Mouse (Mus musculus): ENCODE measurements around the gene Ndufb8. TPM values are rescaled to one million over a fixed set of nuclear protein-coding genes. Genes with fewer than 3 reads are reported as not detected.
A peak's percentile ranks its signal among the peaks of the same experiment; 100 is the strongest.

Ndufb8 gene
- polyA plus RNA-seq (2015; fragmentation: Nextera tagmentation; extraction: Ambion mirVana), result 654 and 741 TPM in 2 replicates

- peaks cover 37% of the 10 kb centered on the region for H3K4me1 ChIP-seq (replicated peaks)
- H3K4me2 ChIP-seq, result peak within 1 kb of the TSS; percentile 81
- under 1% methylated on average over 50 of the region's 50 CpGs for WGBS
- peak within 1 kb of the TSS; percentile 93 for H3K9ac ChIP-seq
- peak; percentile 84 for ATAC-seq (ENCODE audit: low read depth)
- H3K27ac ChIP-seq (replicated peaks), result peak within 1 kb of the TSS; percentile 84
- H3K27me3 ChIP-seq, result peaks cover 14% of the 10 kb centered on the region
- no peaks in the 10 kb centered on the region for H3K9me3 ChIP-seq
- peak within 1 kb of the TSS; percentile 90 for H3K4me3 ChIP-seq
- peaks cover 36% of the 10 kb centered on the region for H3K36me3 ChIP-seq
These were observed at the start of gene Ndufb8 for GRCm38 (mm10) chr19:44554861-44555590. Gene Ndufb8, minus strand, starts transcription at chr19:44555440.

- Histone ChIP-seq H3K4me1 (replicated peaks) (peaks cover 17% of the 10 kb centered on the region), H3K4me2 (no peak overlapping the region), H3K4me3 (no peak overlapping the region), H3K36me3 (no peaks in the 10 kb centered on the region), H3K27me3 (no peaks in the 10 kb centered on the region), H3K27ac (replicated peaks) (no peak overlapping the region), H3K9me3 (no peaks in the 10 kb centered on the region), H3K9ac (no peak overlapping the region)
- 94% methylated on average over 14 of the region's 14 CpGs for WGBS
- no peak for ATAC-seq (ENCODE audit: low read depth)
These were observed 38.9 kb upstream of the Ndufb8 start for GRCm38 (mm10) chr19:44594180-44594579.

GRCm38 (mm10) chr19:44591638-44592037 lies 36.4 kb upstream of the Ndufb8 start:
- Histone ChIP-seq H3K4me2 (no peak overlapping the region), H3K27ac (replicated peaks) (peak overlapping the region; percentile 83), H3K27me3 (peaks cover 16% of the 10 kb centered on the region; the same call in 1 of the 2 replicates), H3K9me3 (no peaks in the 10 kb centered on the region), H3K36me3 (no peaks in the 10 kb centered on the region), H3K4me3 (no peak overlapping the region), H3K9ac (0 out of 2 replicates have a peak overlapping the region, but pooled peaks have one; percentile 13), H3K4me1 (replicated peaks) (peaks cover 17% of the 10 kb centered on the region)
- ATAC-seq (ENCODE audit: low read depth), result no peak
- 57% methylated on average over 6 of the region's 6 CpGs for WGBS

GRCm38 (mm10) chr19:44590992-44591391 lies 35.8 kb upstream of the Ndufb8 start:
- peaks cover 22% of the 10 kb centered on the region for H3K27me3 ChIP-seq
- H3K4me1 ChIP-seq (replicated peaks), result peaks cover 17% of the 10 kb centered on the region
- no peak overlapping the region for H3K4me3 ChIP-seq
- peak; percentile 57; the same call in 1 of the 2 replicates for ATAC-seq (ENCODE audit: low read depth)
- H3K4me2 ChIP-seq, result no peak overlapping the region
- H3K27ac ChIP-seq (replicated peaks), result peak overlapping the region; percentile 83
- 76% methylated on average over 18 of the region's 18 CpGs for WGBS
- H3K9me3 ChIP-seq, result no peaks in the 10 kb centered on the region
- no peaks in the 10 kb centered on the region for H3K36me3 ChIP-seq
- no peak overlapping the region for H3K9ac ChIP-seq

GRCm38 (mm10) chr19:44589591-44590223 lies 34.5 kb upstream of the Ndufb8 start:
- Histone ChIP-seq H3K36me3 (no peaks in the 10 kb centered on the region), H3K4me1 (replicated peaks) (peaks cover 17% of the 10 kb centered on the region), H3K4me3 (no peak overlapping the region), H3K27ac (replicated peaks) (no peak overlapping the region), H3K9me3 (no peaks in the 10 kb centered on the region), H3K9ac (no peak overlapping the region), H3K27me3 (peaks cover 35% of the 10 kb centered on the region), H3K4me2 (no peak overlapping the region)
- 59% methylated on average over 7 of the region's 7 CpGs for WGBS
- no peak for ATAC-seq (ENCODE audit: low read depth)

GRCm38 (mm10) chr19:44588036-44588435 lies 32.8 kb upstream of the Ndufb8 start:
- no peak overlapping the region for H3K9ac ChIP-seq
- WGBS, result 37% methylated on average over 4 of the region's 4 CpGs

GRCm38 (mm10) chr19:44582638-44583309 lies 27.5 kb upstream of the Ndufb8 start:
- no peaks in the 10 kb centered on the region for H3K36me3 ChIP-seq
- ATAC-seq (ENCODE audit: low read depth), result peak; percentile 85
- H3K4me2 ChIP-seq, result no peak overlapping the region
- H3K4me3 ChIP-seq, result no peak overlapping the region
- H3K9me3 ChIP-seq, result no peaks in the 10 kb centered on the region
- H3K27ac ChIP-seq (replicated peaks), result no peak overlapping the region
- H3K4me1 ChIP-seq (replicated peaks), result peaks cover 4% of the 10 kb centered on the region; the same call in 1 of the 2 replicates
- 34% methylated on average over 9 of the region's 9 CpGs for WGBS
- peak overlapping the region; percentile 26; the same call in 1 of the 2 replicates for H3K9ac ChIP-seq
- H3K27me3 ChIP-seq, result peaks cover 41% of the 10 kb centered on the region

More at GRCm38 (mm10) chr19:44588036-44588435, 32.8 kb upstream of the Ndufb8 start:
- Histone ChIP-seq H3K4me2 (no peak overlapping the region), H3K9me3 (no peaks in the 10 kb centered on the region), H3K27me3 (peaks cover 48% of the 10 kb centered on the region), H3K4me3 (no peak overlapping the region), H3K36me3 (no peaks in the 10 kb centered on the region), H3K27ac (replicated peaks) (no peak overlapping the region), H3K4me1 (replicated peaks) (peaks cover 17% of the 10 kb centered on the region)
- ATAC-seq (ENCODE audit: low read depth), result no peak

- Histone ChIP-seq H3K27me3 (peaks cover 35% of the 10 kb centered on the region), H3K4me2 (no peak overlapping the region), H3K27ac (replicated peaks) (no peak overlapping the region), H3K36me3 (0 out of 2 replicates have a peak, but pooled peaks cover 4% of the 10 kb centered on the region), H3K9me3 (no peaks in the 10 kb centered on the region), H3K4me3 (no peak overlapping the region), H3K9ac (0 out of 2 replicates have a peak overlapping the region, but pooled peaks have one; percentile 26), H3K4me1 (replicated peaks) (peaks cover 4% of the 10 kb centered on the region; the same call in 1 of the 2 replicates)
- peak; percentile 30; the same call in 1 of the 2 replicates for ATAC-seq (ENCODE audit: low read depth)
- WGBS, result 81% methylated on average over 10 of the region's 10 CpGs
These were observed 26.9 kb upstream of the Ndufb8 start for GRCm38 (mm10) chr19:44582103-44582502.

- WGBS, result 83% methylated on average over 1 of the region's 1 CpGs
- H3K4me1 ChIP-seq (replicated peaks), result peaks cover 4% of the 10 kb centered on the region; the same call in 1 of the 2 replicates
- H3K9ac ChIP-seq, result no peak overlapping the region
- H3K36me3 ChIP-seq, result peaks cover 33% of the 10 kb centered on the region
- no peak overlapping the region for H3K27ac ChIP-seq (replicated peaks)
- H3K4me3 ChIP-seq, result no peak overlapping the region
- no peak overlapping the region for H3K4me2 ChIP-seq
- H3K9me3 ChIP-seq, result no peaks in the 10 kb centered on the region
- no peak for ATAC-seq (ENCODE audit: low read depth)
- peaks cover 2% of the 10 kb centered on the region; the same call in 1 of the 2 replicates for H3K27me3 ChIP-seq
These were observed 22.8 kb upstream of the Ndufb8 start for GRCm38 (mm10) chr19:44578038-44578437.

- 76% methylated on average over 7 of the region's 7 CpGs for WGBS
- Histone ChIP-seq H3K4me2 (no peak overlapping the region), H3K9ac (no peak overlapping the region), H3K4me3 (no peak overlapping the region), H3K4me1 (replicated peaks) (no peaks in the 10 kb centered on the region), H3K27ac (replicated peaks) (no peak overlapping the region), H3K36me3 (peaks cover 51% of the 10 kb centered on the region), H3K27me3 (no peaks in the 10 kb centered on the region), H3K9me3 (no peaks in the 10 kb centered on the region)
- no peak for ATAC-seq (ENCODE audit: low read depth)
These were observed 21.0 kb upstream of the Ndufb8 start for GRCm38 (mm10) chr19:44576275-44576674.

- H3K4me2 ChIP-seq, result no peak overlapping the region
- H3K4me3 ChIP-seq, result no peak overlapping the region
- peaks cover 82% of the 10 kb centered on the region for H3K36me3 ChIP-seq
- no peaks in the 10 kb centered on the region for H3K9me3 ChIP-seq
- WGBS, result 90% methylated on average over 3 of the region's 3 CpGs
- no peak for ATAC-seq (ENCODE audit: low read depth)
- H3K9ac ChIP-seq, result no peak overlapping the region
- peaks cover 33% of the 10 kb centered on the region for H3K4me1 ChIP-seq (replicated peaks)
- no peak overlapping the region for H3K27ac ChIP-seq (replicated peaks)
- no peaks in the 10 kb centered on the region for H3K27me3 ChIP-seq
These were observed 12.5 kb upstream of the Ndufb8 start for GRCm38 (mm10) chr19:44567763-44568162.

GRCm38 (mm10) chr19:44564006-44564405 lies 8.8 kb upstream of the Ndufb8 start:
- Histone ChIP-seq H3K9me3 (no peaks in the 10 kb centered on the region), H3K4me3 (peak overlapping the region; percentile 64; the same call in 1 of the 2 replicates), H3K9ac (peak overlapping the region; percentile 78; the same call in 1 of the 2 replicates), H3K27ac (replicated peaks) (no peak overlapping the region), H3K27me3 (peaks cover 5% of the 10 kb centered on the region), H3K4me1 (replicated peaks) (peaks cover 33% of the 10 kb centered on the region), H3K36me3 (peaks cover 45% of the 10 kb centered on the region), H3K4me2 (peak overlapping the region; percentile 75)
- 92% methylated on average over 14 of the region's 14 CpGs for WGBS
- no peak for ATAC-seq (ENCODE audit: low read depth)

All from neural tube, embryonic 13.5 days (tissue).